Mouse (Mus musculus) liver, embryonic 14.5 days (tissue): ENCODE data around the gene Chn2. TPM values are rescaled to one million over a fixed set of nuclear protein-coding genes. Genes with fewer than 3 reads are reported as not detected.

Source experiments
- ATAC-seq: fragments of 200-750 bp; cut with Nextera tagmentation; 2 replicates; pipeline ENCODE4 v1.8.0; 2017; ENCODE audit warnings: moderate number of reproducible peaks, mild to moderate bottlenecking, moderate library complexity; ENCODE audit not compliant: insufficient read depth
- DNase-seq, 3 experiments: peaks; one replicate each; pipeline ENCODE4 v3.0.0-alpha.2; 2012 to 2013; ENCODE audit warnings: low read depth in 3 of 3, low spot score in 3 of 3
- H3K27ac ChIP-seq: fragments of 300-500 bp; sonication (generic); 2 replicates; pipeline ENCODE4 v1.5.1; 2014; ENCODE audit warnings: moderate library complexity, mild to moderate bottlenecking, control low read depth, inconsistent platforms
- H3K27me3 ChIP-seq: fragments of 300-500 bp; sonication (generic); 2 replicates; pipeline ENCODE4 v1.6.1; 2014; ENCODE audit warnings: mild to moderate bottlenecking, low read length, moderate library complexity; ENCODE audit not compliant: control insufficient read depth, insufficient read depth
- H3K36me3 ChIP-seq: fragments of 300-500 bp; sonication (generic); replicated peaks from 2 replicates; pipeline ENCODE4 v1.6.1; 2014; ENCODE audit warnings: low read depth; ENCODE audit not compliant: control insufficient read depth, insufficient read depth
- H3K4me1 ChIP-seq, 2 experiments: fragments of 200-500 bp in 1 of 2; fragments of 300-500 bp in 1 of 2; sonication (generic) in 1 of 2; replicated peaks; 2 replicates each; pipeline ENCODE4 v1.6.1; 2012 to 2014; ENCODE audit warnings: antibody characterized with exemption in 1 of 2, inconsistent platforms in 1 of 2, low read length in 1 of 2; ENCODE audit not compliant: control insufficient read depth in 2 of 2, insufficient read depth in 2 of 2
- H3K4me2 ChIP-seq: fragments of 300-500 bp; sonication (generic); 2 replicates; pipeline ENCODE4 v1.6.1; 2014; ENCODE audit warnings: low read depth, mild to moderate bottlenecking, control low read depth, moderate library complexity
- H3K4me3 ChIP-seq, 2 experiments: fragments of 200-500 bp in 1 of 2; fragments of 300-500 bp in 1 of 2; sonication (generic) in 1 of 2; 2 replicates each; pipeline ENCODE4 v1.5.1; 2012 to 2014; ENCODE audit warnings: low read depth in 2 of 2, low read length in 2 of 2, mild to moderate bottlenecking in 2 of 2, control low read depth in 1 of 2, inconsistent platforms in 1 of 2, moderate library complexity in 1 of 2; ENCODE audit not compliant: insufficient read depth in 1 of 2
- H3K9ac ChIP-seq: fragments of 300-500 bp; sonication (generic); replicated peaks from 2 replicates; pipeline ENCODE4 v1.6.1; 2014; ENCODE audit warnings: mild to moderate bottlenecking, control low read depth, moderate library complexity
- H3K9me3 ChIP-seq: fragments of 300-500 bp; sonication (generic); 2 replicates; pipeline ENCODE4 v1.6.1; 2016; ENCODE audit warnings: low read length, mixed read lengths; ENCODE audit not compliant: control insufficient read depth
- CTCF ChIP-seq: IDR thresholded peaks from 2 replicates; pipeline ENCODE4 v1.5.1; 2016; ENCODE audit warnings: antibody characterized with exemption, low read depth, control low read depth
- EP300 ChIP-seq: IDR thresholded peaks from 2 replicates; pipeline ENCODE4 v1.6.1; 2016; ENCODE audit warnings: antibody characterized with exemption, low read depth
- WGBS: fragments of 180-500 bp; shearing (Covaris S2); extraction: QIAGEN DNeasy Blood & Tissue Kit; methylation state at CpG from one replicate; pipeline ENCODE4 v1.1.7; 2014; ENCODE audit not compliant: insufficient replicate concordance; 5-methylcytosine and 5-hydroxymethylcytosine counted together
- polyA plus RNA-seq, 2 experiments: library from polyadenylated mRNA; depleted of rRNA in 1 of 2; stranded (reverse) in 1 of 2; unstranded in 1 of 2; fragments of >200 nt; fragmentation: Nextera tagmentation in 1 of 2; extraction: Ambion mirVana in 1 of 2; gene quantifications; 2 replicates each; pipeline versions ENCODE4 v1.2.1 to v1.2.3; 2012 to 2014

Chn2 gene
- polyA plus RNA-seq, 2 experiments = 1.7 to 4.3 TPM

DNA sequence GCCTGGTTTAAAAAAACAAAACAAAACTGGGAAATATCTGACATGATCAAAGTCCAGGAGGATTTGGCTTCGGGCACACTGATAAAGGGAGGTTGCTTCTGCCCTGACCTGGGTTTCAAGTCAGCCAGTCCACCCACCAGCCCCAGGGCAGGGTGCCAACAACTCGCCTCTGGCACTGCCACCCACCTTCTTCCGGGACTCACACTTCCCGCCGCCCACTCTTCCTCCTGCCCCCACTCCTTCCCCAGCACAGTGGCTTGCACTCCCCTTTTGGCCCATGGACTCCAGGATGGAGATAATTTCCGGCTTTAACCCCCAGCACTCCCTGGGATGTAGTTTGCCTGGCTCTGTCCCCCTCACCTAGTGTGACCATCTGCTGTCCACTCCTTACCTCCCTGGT, 31.4 kb downstream of the Chn2 start:
- WGBS = 47% methylated on average over 6 of the region's 6 CpGs
- Histone ChIP-seq H3K4me3 (no peak overlapping the region), H3K27me3 (no peaks in the 10 kb centered on the region), H3K9ac (no peak overlapping the region), H3K27ac (no peak overlapping the region), H3K36me3 (no peaks in the 10 kb centered on the region), H3K9me3 (no peaks in the 10 kb centered on the region), H3K4me2 (no peak overlapping the region), H3K4me1 (0 out of 4 replicates have a peak, but pooled peaks cover 0 to 1% of the 10 kb centered on the region in 2 experiments)
- no peak for TF ChIP-seq CTCF
- no peak for TF ChIP-seq EP300
- DNase-seq (no peak), ATAC-seq (no peak)

GRCm38 (mm10) chr6:54071478-54071877, 32.1 kb downstream of the Chn2 start:
- H3K27me3 ChIP-seq = no peaks in the 10 kb centered on the region
- H3K4me1 ChIP-seq = 0 out of 4 replicates have a peak, but pooled peaks cover 0 to 1% of the 10 kb centered on the region in 2 experiments
- no peak for DNase-seq
- H3K36me3 ChIP-seq = no peaks in the 10 kb centered on the region
- H3K4me2 ChIP-seq = no peak overlapping the region
- H3K27ac ChIP-seq = no peak overlapping the region
- no peaks in the 10 kb centered on the region for H3K9me3 ChIP-seq
- 58% methylated on average over 4 of the region's 4 CpGs for WGBS
- H3K9ac ChIP-seq = no peak overlapping the region
- no peak for ATAC-seq
- TF ChIP-seq CTCF (no peak), EP300 (no peak)
- H3K4me3 ChIP-seq = no peak overlapping the region

- DNase-seq = no peak
- WGBS = 62% methylated on average over 4 of the region's 4 CpGs
Observed at GRCm38 (mm10) chr6:54074454-54074853, 35.1 kb downstream of the Chn2 start.

GRCm38 (mm10) chr6:54075419-54075818, 36.1 kb downstream of the Chn2 start:
- 68% methylated on average over 6 of the region's 6 CpGs for WGBS
- ATAC-seq = no peak

More at GRCm38 (mm10) chr6:54074454-54074853, 35.1 kb downstream of the Chn2 start:
- peaks cover 0 to 3% of the 10 kb centered on the region in 2 experiments; a peak in 2 of 4 replicates for H3K4me1 ChIP-seq
- H3K4me3 ChIP-seq = no peak overlapping the region
- H3K27me3 ChIP-seq = no peaks in the 10 kb centered on the region
- no peak overlapping the region for H3K27ac ChIP-seq
- TF ChIP-seq CTCF (no peak), EP300 (no peak)
- ATAC-seq = no peak
- H3K36me3 ChIP-seq = no peaks in the 10 kb centered on the region
- H3K4me2 ChIP-seq = no peak overlapping the region
- H3K9ac ChIP-seq = no peak overlapping the region
- H3K9me3 ChIP-seq = no peaks in the 10 kb centered on the region

DNA sequence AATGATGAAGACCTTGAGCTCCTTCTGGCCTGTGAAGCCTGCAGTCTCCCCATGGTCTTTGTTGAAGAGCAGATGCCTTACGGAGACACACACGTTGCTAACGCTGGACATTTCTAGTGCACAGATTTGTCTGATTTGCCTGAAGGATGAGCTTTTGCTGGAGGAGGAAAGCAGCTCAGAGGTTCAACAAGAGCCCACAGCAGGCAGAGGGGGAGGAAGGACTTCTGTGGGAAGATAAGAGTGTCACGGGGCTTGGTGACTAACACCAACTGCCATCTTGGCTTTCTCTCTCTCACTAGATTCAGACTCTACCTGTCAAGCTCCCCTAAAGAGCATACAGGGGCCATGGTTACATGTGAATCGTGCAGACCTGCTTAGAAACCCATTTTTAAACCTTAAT, 37.3 kb downstream of the Chn2 start:
- TF ChIP-seq EP300 = no peak
- TF ChIP-seq CTCF = no peak
- no peak for ATAC-seq
- 39% methylated on average over 5 of the region's 5 CpGs for WGBS

More at GRCm38 (mm10) chr6:54075419-54075818, 36.1 kb downstream of the Chn2 start:
- no peak overlapping the region for H3K4me3 ChIP-seq
- peaks cover 0 to 3% of the 10 kb centered on the region in 2 experiments; a peak in 2 of 4 replicates for H3K4me1 ChIP-seq
- H3K27ac ChIP-seq = no peak overlapping the region
- no peaks in the 10 kb centered on the region for H3K27me3 ChIP-seq
- H3K36me3 ChIP-seq = no peaks in the 10 kb centered on the region
- no peaks in the 10 kb centered on the region for H3K9me3 ChIP-seq
- TF ChIP-seq EP300 (no peak), CTCF (no peak)
- DNase-seq = no peak
- H3K9ac ChIP-seq = no peak overlapping the region
- no peak overlapping the region for H3K4me2 ChIP-seq

More for the DNA sequence above, 37.3 kb downstream of the Chn2 start:
- Histone ChIP-seq H3K27ac (no peak overlapping the region), H3K9me3 (no peaks in the 10 kb centered on the region), H3K4me2 (no peak overlapping the region), H3K4me1 (peaks cover 0 to 2% of the 10 kb centered on the region in 2 experiments; a peak in 2 of 4 replicates), H3K4me3 (no peak overlapping the region), H3K36me3 (no peaks in the 10 kb centered on the region), H3K27me3 (no peaks in the 10 kb centered on the region), H3K9ac (no peak overlapping the region)
- DNase-seq = no peak
